Mouse (Mus musculus) hindbrain, postnatal 0 days (tissue): ENCODE measurements around the gene Slc10a7. TPM values are rescaled to one million over a fixed set of nuclear protein-coding genes. Genes with fewer than 3 reads are reported as not detected.

Source experiments
- ATAC-seq: fragments of 200-750 bp; cut with Nextera tagmentation; 2 replicates; pipeline ENCODE4 v1.8.0; 2017; ENCODE audit warnings: mild to moderate bottlenecking, moderate TSS enrichment, moderate library complexity
- DNase-seq: peaks from one replicate; pipeline ENCODE4 v3.0.0-alpha.2; 2015; ENCODE audit warnings: low spot score
- H3K27ac ChIP-seq: fragments of 300-500 bp; sonication (generic); 2 replicates; pipeline ENCODE4 v1.5.1; 2014; ENCODE audit warnings: mild to moderate bottlenecking
- H3K27me3 ChIP-seq: fragments of 300-500 bp; sonication (generic); 2 replicates; pipeline ENCODE4 v1.6.1; 2014; ENCODE audit warnings: low read length, mixed read lengths; ENCODE audit not compliant: insufficient read depth
- H3K36me3 ChIP-seq: fragments of 300-500 bp; sonication (generic); 2 replicates; pipeline ENCODE4 v1.6.1; 2014; ENCODE audit warnings: low read length, mixed read lengths; ENCODE audit not compliant: insufficient read depth
- H3K4me1 ChIP-seq: fragments of 300-500 bp; sonication (generic); 2 replicates; pipeline ENCODE4 v1.6.1; 2014; ENCODE audit warnings: antibody characterized with exemption, low read length, mixed read lengths; ENCODE audit not compliant: insufficient read depth
- H3K4me2 ChIP-seq: fragments of 300-500 bp; sonication (generic); 2 replicates; pipeline ENCODE4 v1.6.1; 2014; ENCODE audit warnings: low read depth, mild to moderate bottlenecking, low read length, moderate library complexity, mixed read lengths
- H3K4me3 ChIP-seq: fragments of 300-500 bp; sonication (generic); 2 replicates; pipeline ENCODE4 v1.5.1; 2014; ENCODE audit warnings: low read length
- H3K9ac ChIP-seq: fragments of 300-500 bp; sonication (generic); replicated peaks from 2 replicates; pipeline ENCODE4 v1.6.1; 2014; ENCODE audit warnings: mild to moderate bottlenecking, low read length, moderate library complexity, mixed read lengths
- H3K9me3 ChIP-seq: fragments of 300-500 bp; sonication (generic); 2 replicates; pipeline ENCODE4 v1.6.1; 2016; ENCODE audit warnings: low read length, mixed read lengths
- CTCF ChIP-seq: IDR thresholded peaks from 2 replicates; pipeline ENCODE4 v1.5.1; 2016; ENCODE audit warnings: antibody characterized with exemption, control low read depth, low read depth
- WGBS: fragments of 180-500 bp; shearing (Covaris S2); extraction: QIAGEN DNeasy Blood & Tissue Kit; methylation state at CpG from one replicate; pipeline ENCODE4 v1.1.7; 2014; 5-methylcytosine and 5-hydroxymethylcytosine counted together
- polyA plus RNA-seq: library from polyadenylated mRNA; unstranded; fragments of >200 nt; fragmentation: Nextera tagmentation; extraction: Ambion mirVana; gene quantifications from 2 replicates; pipeline ENCODE4 v1.2.1, GENCODE M21; 2015
- total RNA-seq: library from RNA; depleted of rRNA; stranded (reverse); fragments of >200 nt; gene quantifications from 2 replicates; pipeline ENCODE4 v1.2.3, GENCODE M21; 2014

Slc10a7 gene
- total and polyA plus RNA-seq, 2 experiments from 2014 or later, result 6.9 to 10.5 TPM

GRCm38 (mm10) chr8:78751151-78751550, 242.0 kb downstream of the Slc10a7 start:
- Histone ChIP-seq H3K4me3 (no peak overlapping the region), H3K27ac (no peak overlapping the region), H3K9me3 (no peaks in the 10 kb centered on the region), H3K36me3 (no peaks in the 10 kb centered on the region), H3K4me1 (no peaks in the 10 kb centered on the region), H3K4me2 (no peak overlapping the region), H3K27me3 (no peaks in the 10 kb centered on the region), H3K9ac (no peak overlapping the region)
- 92% methylated on average over 6 of the region's 6 CpGs for WGBS
- DNase-seq, result no peak
- no peak for ATAC-seq
- TF ChIP-seq CTCF, result no peak

- 82% methylated on average over 4 of the region's 4 CpGs for WGBS
- TF ChIP-seq CTCF, result no peak
- no peak overlapping the region for H3K27ac ChIP-seq
- H3K4me3 ChIP-seq, result no peak overlapping the region
- no peaks in the 10 kb centered on the region for H3K36me3 ChIP-seq
- no peak overlapping the region for H3K4me2 ChIP-seq
- no peaks in the 10 kb centered on the region for H3K4me1 ChIP-seq
- ATAC-seq, result no peak
- no peaks in the 10 kb centered on the region for H3K27me3 ChIP-seq
- H3K9me3 ChIP-seq, result no peaks in the 10 kb centered on the region
- DNase-seq, result no peak
- no peak overlapping the region for H3K9ac ChIP-seq
These were observed 245.8 kb downstream of the Slc10a7 start for GRCm38 (mm10) chr8:78754986-78755385.

- Histone ChIP-seq H3K36me3 (no peaks in the 10 kb centered on the region), H3K4me2 (no peak overlapping the region), H3K4me1 (no peaks in the 10 kb centered on the region), H3K4me3 (no peak overlapping the region), H3K9ac (no peak overlapping the region), H3K27ac (no peak overlapping the region), H3K27me3 (no peaks in the 10 kb centered on the region), H3K9me3 (no peaks in the 10 kb centered on the region)
- DNase-seq (no peak), ATAC-seq (no peak)
- no peak for TF ChIP-seq CTCF
These were observed 250.0 kb downstream of the Slc10a7 start for GRCm38 (mm10) chr8:78759139-78759538.

GRCm38 (mm10) chr8:78764976-78765375, 255.8 kb downstream of the Slc10a7 start:
- no peak overlapping the region for H3K4me3 ChIP-seq
- H3K27me3 ChIP-seq, result no peaks in the 10 kb centered on the region
- H3K9me3 ChIP-seq, result no peaks in the 10 kb centered on the region

GRCm38 (mm10) chr8:78765556-78765955, 256.4 kb downstream of the Slc10a7 start:
- Histone ChIP-seq H3K36me3 (no peaks in the 10 kb centered on the region), H3K9ac (no peak overlapping the region), H3K27ac (no peak overlapping the region), H3K4me2 (no peak overlapping the region), H3K27me3 (no peaks in the 10 kb centered on the region), H3K4me1 (no peaks in the 10 kb centered on the region), H3K9me3 (no peaks in the 10 kb centered on the region), H3K4me3 (no peak overlapping the region)
- ATAC-seq, result no peak
- 91% methylated on average over 1 of the region's 1 CpGs for WGBS
- DNase-seq, result no peak
- TF ChIP-seq CTCF, result no peak

More at GRCm38 (mm10) chr8:78764976-78765375, 255.8 kb downstream of the Slc10a7 start:
- Histone ChIP-seq H3K4me1 (no peaks in the 10 kb centered on the region), H3K4me2 (no peak overlapping the region), H3K27ac (no peak overlapping the region), H3K9ac (no peak overlapping the region), H3K36me3 (no peaks in the 10 kb centered on the region)
- ATAC-seq, result no peak
- no peak for TF ChIP-seq CTCF
- DNase-seq, result no peak

- Histone ChIP-seq H3K4me1 (no peaks in the 10 kb centered on the region), H3K4me3 (no peak overlapping the region), H3K27me3 (no peaks in the 10 kb centered on the region), H3K9me3 (no peaks in the 10 kb centered on the region), H3K36me3 (no peaks in the 10 kb centered on the region), H3K9ac (no peak overlapping the region), H3K27ac (no peak overlapping the region), H3K4me2 (no peak overlapping the region)
- DNase-seq (no peak), ATAC-seq (no peak)
- no peak for TF ChIP-seq CTCF
- WGBS, result 97% methylated on average over 3 of the region's 3 CpGs
These were observed 261.4 kb downstream of the Slc10a7 start for GRCm38 (mm10) chr8:78770584-78770983.

GRCm38 (mm10) chr8:78771256-78771655, 262.1 kb downstream of the Slc10a7 start:
- Histone ChIP-seq H3K9me3 (no peaks in the 10 kb centered on the region), H3K4me2 (no peak overlapping the region), H3K27ac (no peak overlapping the region), H3K36me3 (no peaks in the 10 kb centered on the region), H3K27me3 (no peaks in the 10 kb centered on the region), H3K4me1 (no peaks in the 10 kb centered on the region), H3K9ac (no peak overlapping the region), H3K4me3 (no peak overlapping the region)
- TF ChIP-seq CTCF, result no peak
- 69% methylated on average over 7 of the region's 7 CpGs for WGBS
- ATAC-seq (no peak), DNase-seq (no peak)
